ENCODE assay signal across 28 mouse cellular contexts in genomic region chr12:8940011-8941005, GRCm38 (mm10). TPM values are rescaled to one million over a fixed set of nuclear protein-coding genes. Genes with fewer than 3 reads are reported as not detected.
DNase-seq lines count a peak whose midpoint lies in the region; ATAC-seq and TF ChIP-seq lines count a peak whose summit lies in the region.
"Had no signal": no experiment of that assay in that cellular context is flagged by ENCODE, and none has a peak within 500 bp of the region (broad histone marks: within the 10 kb centered on the region; RNA-seq: fewer than 3 reads in every experiment).

No protein-coding gene starts in this region.

- WGBS in forebrain, embryonic 15.5 days = 69% methylated on average over 12 of the region's 12 CpGs
- 70% methylated on average over 12 of the region's 12 CpGs for WGBS in forebrain, embryonic 12.5 days
- 73% methylated on average over 12 of the region's 12 CpGs for WGBS in midbrain, embryonic 11.5 days
- 73% methylated on average over 12 of the region's 12 CpGs for WGBS in midbrain, embryonic 13.5 days

- H3K4me3 ChIP-seq in forebrain, embryonic 15.5 days = no peak overlapping the region
- H3K4me3 ChIP-seq in forebrain, embryonic 12.5 days (replicated peaks) = no peak overlapping the region
- H3K4me3 ChIP-seq in midbrain, embryonic 11.5 days (ENCODE audit: low read depth, low read length) = no peak overlapping the region
- H3K4me3 ChIP-seq in midbrain, embryonic 13.5 days (replicated peaks) = no peak overlapping the region
- no peak overlapping the region for H3K4me3 ChIP-seq in myocyte
- H3K4me3 ChIP-seq: heart, embryonic 10.5 days; heart, embryonic 15.5 days; stomach, embryonic 15.5 days had no signal

- H3K4me2 ChIP-seq in forebrain, embryonic 15.5 days (replicated peaks) = no peak overlapping the region
- H3K4me2 ChIP-seq in forebrain, embryonic 12.5 days = no peak overlapping the region
- H3K4me2 ChIP-seq in midbrain, embryonic 11.5 days = no peak overlapping the region
- no peak overlapping the region for H3K4me2 ChIP-seq in midbrain, embryonic 13.5 days (replicated peaks)
- H3K4me2 ChIP-seq in myocyte (ENCODE audit: low read depth) = no peak overlapping the region
- H3K4me2 ChIP-seq: heart, embryonic 15.5 days; stomach, embryonic 15.5 days had no signal

- H3K27me3 ChIP-seq in forebrain, embryonic 15.5 days = no peaks in the 10 kb centered on the region
- no peaks in the 10 kb centered on the region for H3K27me3 ChIP-seq in forebrain, embryonic 12.5 days
- H3K27me3 ChIP-seq in midbrain, embryonic 11.5 days (ENCODE audit: control insufficient read depth, insufficient read depth, low read length) = no peaks in the 10 kb centered on the region
- no peaks in the 10 kb centered on the region for H3K27me3 ChIP-seq in midbrain, embryonic 13.5 days
- H3K27me3 ChIP-seq in myocyte (ENCODE audit: control insufficient read depth, insufficient read depth, insufficient read length) = no peaks in the 10 kb centered on the region
- H3K27me3 ChIP-seq: heart, embryonic 15.5 days; stomach, embryonic 15.5 days had no signal

- DNase-seq in midbrain, embryonic 11.5 days (ENCODE audit: low spot score, missing footprints) = peak; percentile 77
- DNase-seq in R1 (ENCODE audit: low read depth, low spot score) = peak; percentile 25
- no peak for DNase-seq in yolk sac, embryonic 10.5 days (ENCODE audit: low spot score)
- no peak for DNase-seq in thymus, postnatal 10 days (ENCODE audit: low spot score in 2 of 2)
- DNase-seq: adrenal gland, postnatal 14 days; cerebellum, adult 18-20 months; cerebellum, postnatal 10 days; gastrocnemius, postnatal 10 days; heart, adult 11 months; kidney, adult 18-20 months; kidney, postnatal 4 days; liver; lung, adult 2 months; lung, postnatal 10 days; right cerebral cortex, postnatal 25 days; thymus, postnatal 14 days had no signal

- 0 out of 2 replicates have a peak, but pooled peaks have one; percentile 19 for ATAC-seq in forebrain, embryonic 15.5 days (replicated peaks)
- no peak for ATAC-seq in forebrain, embryonic 12.5 days (ENCODE audit: low FRiP score)
- no peak for ATAC-seq in midbrain, embryonic 11.5 days (ENCODE audit: low FRiP score)
- no peak for ATAC-seq in midbrain, embryonic 13.5 days
- ATAC-seq: CD4-positive, CD25-positive, alpha-beta regulatory T cell, adult 4 months; midbrain, embryonic 16.5 days had no signal

- TF ChIP-seq POLR2A in myocyte (IDR thresholded peaks at IDR 0.05; ENCODE audit: insufficient read length, low read depth) = peak; percentile 31

- H3K79me2 ChIP-seq in myocyte (ENCODE audit: control insufficient read depth, insufficient read depth) = no peaks in the 10 kb centered on the region

- H3K4me1 ChIP-seq in forebrain, embryonic 15.5 days = no peaks in the 10 kb centered on the region
- H3K4me1 ChIP-seq in forebrain, embryonic 12.5 days = no peaks in the 10 kb centered on the region
- H3K4me1 ChIP-seq in midbrain, embryonic 11.5 days (ENCODE audit: control insufficient read depth, insufficient read depth, low read length) = no peaks in the 10 kb centered on the region
- no peaks in the 10 kb centered on the region for H3K4me1 ChIP-seq in midbrain, embryonic 13.5 days (replicated peaks)
- H3K4me1 ChIP-seq: stomach, embryonic 15.5 days had no signal

- H3K9me3 ChIP-seq in forebrain, embryonic 15.5 days = no peaks in the 10 kb centered on the region
- no peaks in the 10 kb centered on the region for H3K9me3 ChIP-seq in forebrain, embryonic 12.5 days
- no peaks in the 10 kb centered on the region for H3K9me3 ChIP-seq in midbrain, embryonic 11.5 days (ENCODE audit: control insufficient read depth, low read length)
- H3K9me3 ChIP-seq in midbrain, embryonic 13.5 days = no peaks in the 10 kb centered on the region
- H3K9me3 ChIP-seq: G1E; heart, embryonic 10.5 days; heart, embryonic 15.5 days; stomach, embryonic 15.5 days had no signal

- no peak overlapping the region for H3ac ChIP-seq in myocyte (ENCODE audit: control insufficient read depth, insufficient read length)

- no peak overlapping the region for H3K27ac ChIP-seq in forebrain, embryonic 15.5 days (replicated peaks)
- no peak overlapping the region for H3K27ac ChIP-seq in forebrain, embryonic 12.5 days
- H3K27ac ChIP-seq in midbrain, embryonic 11.5 days (ENCODE audit: low read depth, low read length) = no peak overlapping the region
- no peak overlapping the region for H3K27ac ChIP-seq in midbrain, embryonic 13.5 days
- H3K27ac ChIP-seq: heart, embryonic 10.5 days; heart, embryonic 15.5 days; kidney, postnatal 0 days; liver, embryonic 14.5 days; stomach, embryonic 15.5 days had no signal

- H3K9ac ChIP-seq in forebrain, embryonic 15.5 days (replicated peaks) = no peak overlapping the region
- no peak overlapping the region for H3K9ac ChIP-seq in forebrain, embryonic 12.5 days
- H3K9ac ChIP-seq in midbrain, embryonic 11.5 days (ENCODE audit: low read length) = no peak overlapping the region
- no peak overlapping the region for H3K9ac ChIP-seq in midbrain, embryonic 13.5 days (replicated peaks)
- H3K9ac ChIP-seq: heart, embryonic 15.5 days; liver, embryonic 14.5 days; stomach, embryonic 15.5 days had no signal

- peaks cover 40% of the 10 kb centered on the region for H3K36me3 ChIP-seq in forebrain, embryonic 15.5 days
- peaks cover 44% of the 10 kb centered on the region for H3K36me3 ChIP-seq in forebrain, embryonic 12.5 days (replicated peaks)
- peaks cover 15% of the 10 kb centered on the region for H3K36me3 ChIP-seq in midbrain, embryonic 11.5 days (ENCODE audit: control insufficient read depth, insufficient read depth, low read length)
- peaks cover 43% of the 10 kb centered on the region for H3K36me3 ChIP-seq in midbrain, embryonic 13.5 days
- H3K36me3 ChIP-seq in myocyte (ENCODE audit: control insufficient read depth, insufficient read depth) = peaks cover 40% of the 10 kb centered on the region

TF ChIP-seq in myocyte, 11 proteins besides CTCF, POLR2A, EP300 and RAD21:
- TF ChIP-seq POLR2AphosphoS2 (IDR thresholded peaks at IDR 0.05; ENCODE audit: insufficient read length, low read depth) = peak; percentile 86
- no peak for TF ChIP-seq MYOG (IDR thresholded peaks at IDR 0.05; ENCODE audit: control insufficient read depth in 1 of 3, insufficient read depth in 1 of 3, insufficient read length in 2 of 3, low read depth in 2 of 3)

RNA-seq across cellular contexts. Expression of gene Matn3, which starts 7.4 kb away (rescaled TPM):
- polyA plus RNA-seq in forebrain, embryonic 15.5 days (2015; fragmentation: Nextera tagmentation; extraction: Ambion mirVana) = 0.08 and 0.10 TPM in 2 replicates
- polyA plus RNA-seq in forebrain, embryonic 12.5 days (2016; fragmentation: Nextera tagmentation; extraction: Ambion mirVana) = 0.54 and 0.58 TPM in 2 replicates
- 1.3 and 1.4 TPM in 2 replicates for polyA plus RNA-seq in midbrain, embryonic 11.5 days (2014; fragmentation: Nextera tagmentation; extraction: Ambion mirVana)
- polyA plus RNA-seq in midbrain, embryonic 13.5 days (2015; fragmentation: Nextera tagmentation; extraction: Ambion mirVana) = 0.16 and 0.17 TPM in 2 replicates
- polyA plus RNA-seq in myocyte (2012; fragmentation: generic; extraction: Trizol) = 0.01 TPM
- polyA plus RNA-seq: CD4-positive, CD25-positive, alpha-beta regulatory T cell, adult 4 months; G1E had no signal

RNA-seq across cellular contexts. Expression of gene Laptm4a, which starts 18.8 kb away (rescaled TPM):
- polyA plus RNA-seq in forebrain, embryonic 15.5 days (2015; fragmentation: Nextera tagmentation; extraction: Ambion mirVana) = 258 and 292 TPM in 2 replicates
- polyA plus RNA-seq in forebrain, embryonic 12.5 days (2016; fragmentation: Nextera tagmentation; extraction: Ambion mirVana) = 212 and 215 TPM in 2 replicates
- 171 and 173 TPM in 2 replicates for polyA plus RNA-seq in midbrain, embryonic 11.5 days (2014; fragmentation: Nextera tagmentation; extraction: Ambion mirVana)
- polyA plus RNA-seq in midbrain, embryonic 13.5 days (2015; fragmentation: Nextera tagmentation; extraction: Ambion mirVana) = 207 and 221 TPM in 2 replicates
- polyA plus RNA-seq in myocyte (2012; fragmentation: generic; extraction: Trizol) = 491 TPM

RNA-seq across cellular contexts. Expression of gene Wdr35, which starts 33.4 kb away (rescaled TPM):
- polyA plus RNA-seq in forebrain, embryonic 15.5 days (2015; fragmentation: Nextera tagmentation; extraction: Ambion mirVana) = 23.5 and 24.4 TPM in 2 replicates
- polyA plus RNA-seq in forebrain, embryonic 12.5 days (2016; fragmentation: Nextera tagmentation; extraction: Ambion mirVana) = 27.8 and 28.4 TPM in 2 replicates
- 23.3 and 25.7 TPM in 2 replicates for polyA plus RNA-seq in midbrain, embryonic 11.5 days (2014; fragmentation: Nextera tagmentation; extraction: Ambion mirVana)
- polyA plus RNA-seq in midbrain, embryonic 13.5 days (2015; fragmentation: Nextera tagmentation; extraction: Ambion mirVana) = 23.9 and 24.4 TPM in 2 replicates
- polyA plus RNA-seq in myocyte (2012; fragmentation: generic; extraction: Trizol) = 9.5 TPM
- polyA plus RNA-seq: G1E had no signal

Comparison
In these comparisons a context has a peak if more than half of its experiments do, and no peak if none do; other contexts are left out.
1. DNase-seq: peak in midbrain, embryonic 11.5 days (single experiment) and R1 (single experiment); none in yolk sac, embryonic 10.5 days (single experiment) and thymus, postnatal 10 days (0 of 2).